Mouse (Mus musculus) hematopoietic stem cell, adult 5-6 weeks (primary cell): ENCODE results near the gene Cdh5. TPM values are rescaled to one million over a fixed set of nuclear protein-coding genes. Genes with fewer than 3 reads are reported as not detected.

Source experiments
- ATAC-seq, 2 experiments: fragments of 125-278 bp in 1 of 2; replicated peaks in 1 of 2; 2 replicates each; pipeline ENCODE4 v1.8.0; 2016 to 2017; ENCODE audit warnings: inconsistent platforms in 2 of 2, mild to moderate bottlenecking in 2 of 2, moderate number of reproducible peaks in 2 of 2, low read depth in 1 of 2, moderate TSS enrichment in 1 of 2; ENCODE audit not compliant: low FRiP score in 2 of 2, poor library complexity in 2 of 2, severe bottlenecking in 2 of 2, insufficient read depth in 1 of 2, low TSS enrichment in 1 of 2
- total RNA-seq: library from RNA; stranded (forward); fragments of 172-1452, 232-1000 nt; gene quantifications from 2 replicates; pipeline ENCODE4 v1.2.3, GENCODE M21; 2017

The Cdh5 gene
- total RNA-seq, 1 experiment from 2014 or later: not detected

GRCm38 (mm10) chr8:104160731-104161130 is 59.3 kb downstream of the Cdh5 start:
- ATAC-seq: no peak

DNA sequence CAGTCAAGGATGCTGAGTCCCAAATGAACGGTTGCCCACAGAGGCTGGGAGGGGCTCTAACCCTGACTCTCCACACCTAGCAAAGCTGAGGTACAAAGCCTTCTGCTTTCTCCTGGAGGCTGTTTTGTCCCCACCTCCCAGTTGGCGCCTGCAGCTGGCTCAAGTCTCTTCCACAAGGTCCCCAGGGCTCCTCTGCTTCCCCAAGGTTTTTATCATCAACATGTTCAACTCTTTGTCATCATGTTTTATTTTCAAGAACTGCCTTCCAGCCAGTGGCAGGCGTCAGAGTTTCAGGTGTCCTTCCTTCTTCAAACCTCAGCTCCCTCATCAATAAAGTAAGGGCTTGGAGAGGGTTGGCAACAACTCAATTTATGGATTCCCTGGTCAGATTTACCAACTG is 68.0 kb downstream of the Cdh5 start:
- no peak for ATAC-seq

DNA sequence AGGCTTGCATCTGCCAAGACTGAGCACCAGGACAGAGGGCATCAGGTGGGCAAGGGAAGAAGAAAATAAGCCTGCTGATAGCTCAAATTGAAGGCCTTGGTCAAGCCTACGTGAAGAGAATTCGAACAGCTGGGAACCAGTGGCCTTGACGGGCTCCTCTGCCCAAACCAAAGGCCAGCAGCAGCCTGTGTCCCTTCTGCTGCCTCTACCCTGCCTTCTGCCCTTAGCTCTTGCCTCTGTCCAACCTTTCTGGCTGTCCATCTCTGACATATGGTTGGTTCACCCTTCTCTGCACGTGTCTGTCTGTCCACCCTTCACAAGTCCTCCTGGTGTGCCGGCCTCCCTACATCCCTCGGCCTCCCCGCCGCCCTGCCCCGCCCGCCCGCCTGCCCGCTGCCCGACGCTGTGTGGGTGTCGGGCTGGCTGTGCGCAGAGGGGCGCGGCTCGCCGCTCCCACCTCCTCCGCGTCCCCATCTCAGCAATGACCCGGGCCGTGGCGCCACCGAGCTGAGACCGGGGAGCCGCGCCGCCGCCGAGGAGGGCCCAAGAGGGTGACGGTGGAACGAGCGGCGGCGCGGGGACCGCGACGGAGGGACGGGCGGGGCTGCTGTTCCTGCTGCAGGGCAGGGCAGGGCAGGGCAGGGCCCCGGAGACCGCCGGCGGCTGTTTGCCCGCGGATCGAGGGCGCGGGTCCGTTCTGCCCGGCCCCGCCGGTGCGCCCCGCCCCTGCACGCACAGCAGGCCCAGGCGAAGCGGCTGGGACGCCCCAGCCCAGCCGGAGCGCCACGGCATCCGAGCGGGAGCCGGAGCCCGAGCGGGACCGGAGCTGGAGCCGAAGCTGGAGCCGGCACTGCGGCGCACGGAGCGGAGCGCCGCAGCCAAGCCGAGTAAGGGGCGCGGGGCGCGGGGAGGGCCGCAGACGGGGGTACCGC is 69.0 kb downstream of the Cdh5 start, which contains the start of gene Bean1:
Bean1 (plus strand) TSS at position 325 of the 932 bp plus-strand sequence.
- peak; percentile 50 to 60; a peak in 3 of 4 replicates for ATAC-seq

- peak in 1 of 2 experiments; percentile 39; a peak in 2 of 4 replicates for ATAC-seq
Observed at GRCm38 (mm10) chr8:104171050-104171620, 69.7 kb downstream of the Cdh5 start.

- ATAC-seq: no peak
Observed at GRCm38 (mm10) chr8:104172420-104172819, 71.0 kb downstream of the Cdh5 start.

- ATAC-seq: peak in 1 of 2 experiments; percentile 23; a peak in 2 of 4 replicates
Observed at GRCm38 (mm10) chr8:104175848-104176527, 74.6 kb downstream of the Cdh5 start.

GRCm38 (mm10) chr8:104177054-104177453 is 75.6 kb downstream of the Cdh5 start:
- ATAC-seq: no peak

DNA sequence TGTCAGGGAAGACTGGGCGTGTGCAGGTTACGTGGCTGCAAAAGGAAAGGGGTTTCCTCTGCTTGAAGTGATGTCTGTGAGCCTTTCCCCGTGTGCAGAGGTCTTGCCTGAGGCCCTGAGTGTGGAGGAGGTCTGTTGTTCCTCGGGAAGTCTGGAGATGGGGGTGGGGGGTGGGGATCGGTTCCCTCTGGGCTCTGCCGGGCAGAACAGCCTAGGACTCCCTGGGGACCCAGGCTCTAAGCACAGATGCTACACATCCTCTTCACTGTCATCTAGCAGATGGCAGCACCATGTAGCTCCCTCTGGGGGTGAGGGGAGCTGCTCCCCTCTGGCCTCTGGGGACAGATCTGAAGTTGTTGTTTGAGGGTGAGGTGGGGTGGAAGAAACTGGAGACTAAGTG is 83.5 kb downstream of the Cdh5 start:
- ATAC-seq: no peak

- ATAC-seq: no peak
Observed at GRCm38 (mm10) chr8:104186827-104187226, 85.4 kb downstream of the Cdh5 start.

- no peak for ATAC-seq
Observed at GRCm38 (mm10) chr8:104187622-104188021, 86.2 kb downstream of the Cdh5 start.

DNA sequence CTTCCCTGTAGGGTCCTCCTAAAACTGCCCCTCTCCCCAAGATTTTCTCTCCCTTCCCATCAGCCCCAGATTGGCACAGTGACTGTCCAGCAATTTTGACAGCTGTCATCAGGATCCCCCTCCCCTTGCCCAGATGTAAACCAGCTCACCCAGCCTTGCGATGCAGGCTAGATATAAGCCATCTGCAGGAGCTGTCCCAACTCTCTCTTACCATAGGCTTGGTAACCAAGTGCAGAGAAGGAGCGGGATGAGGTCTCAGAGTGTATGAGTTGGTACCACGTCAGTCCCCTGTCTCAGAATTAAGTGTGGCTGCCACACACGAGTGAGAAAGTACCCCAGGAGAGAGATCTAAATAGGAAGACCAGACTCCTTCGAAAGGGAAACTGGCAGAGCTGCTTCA is 87.0 kb downstream of the Cdh5 start:
- no peak for ATAC-seq

DNA sequence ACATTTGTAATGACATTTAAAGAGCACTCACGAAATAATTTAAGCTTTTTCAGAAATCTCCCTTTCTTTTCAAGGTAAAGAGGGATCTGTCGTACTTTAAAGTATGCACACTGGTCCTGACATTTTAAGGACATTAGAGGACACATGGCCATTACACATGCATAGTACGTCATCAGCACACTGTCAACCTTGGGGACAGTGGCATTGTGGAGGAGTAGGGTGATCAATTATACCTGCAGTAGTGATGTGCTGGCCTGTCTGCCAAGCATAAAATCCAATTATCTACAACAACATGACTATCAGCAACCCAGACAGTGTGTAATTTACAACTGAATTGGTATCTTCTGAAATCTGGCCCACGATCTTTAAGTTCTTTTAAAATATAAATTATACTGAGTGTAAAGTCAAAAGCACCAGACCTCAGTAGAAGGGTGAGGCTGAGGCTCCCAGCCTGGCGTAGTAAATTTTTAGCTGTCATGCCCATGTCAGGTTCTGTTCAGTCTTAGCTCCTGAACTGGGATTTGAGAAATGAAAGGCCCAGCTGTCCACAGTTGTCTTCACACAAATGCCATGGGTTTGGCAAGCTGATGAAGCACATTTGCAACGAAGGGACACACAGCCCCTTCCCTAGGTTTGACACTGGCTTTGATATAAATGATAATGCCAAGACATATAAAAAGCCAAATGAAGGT is 89.5 kb downstream of the Cdh5 start:
- ATAC-seq: no peak

GRCm38 (mm10) chr8:104191496-104191895 is 90.1 kb downstream of the Cdh5 start:
- peak; percentile 75 to 80; a peak in 3 of 4 replicates for ATAC-seq

Other genes starting within 250 kb of the Cdh5 start
- gene Bean1, start 68.8 kb downstream of the Cdh5 start, total RNA-seq: not detected in 2 replicates
- 22.0 and 23.6 TPM in 2 replicates for gene Tk2, start 146.9 kb downstream of the Cdh5 start, total RNA-seq
- gene Cklf, start 149.2 kb downstream of the Cdh5 start, total RNA-seq: 23.2 and 26.5 TPM in 2 replicates
- not detected in 2 replicates for gene Cmtm2a, start 191.6 kb downstream of the Cdh5 start, total RNA-seq
- gene Gm45711, start 208.5 kb downstream of the Cdh5 start, total RNA-seq: not detected in 2 replicates
- gene Cmtm1, start 208.5 kb downstream of the Cdh5 start, total RNA-seq: not detected in 2 replicates
- not detected in 2 replicates for gene Gm11020, start 219.9 kb downstream of the Cdh5 start, total RNA-seq
- gene Cmtm2b, start 220.6 kb downstream of the Cdh5 start, total RNA-seq: not detected in 2 replicates
- gene Cmtm3, start 237.8 kb downstream of the Cdh5 start, total RNA-seq: 12.1 and 12.9 TPM in 2 replicates